Mouse (Mus musculus) forebrain, embryonic 13.5 days (tissue): ENCODE measurements at regions not wholly inside any gene's neighbourhood (a gene's known extent, or its start where the extent isn't known, plus 50 kb on each side); places are given as distances from the start of the nearest gene placed in this dataset.
A peak's percentile ranks its signal among the peaks of the same experiment; 100 is the strongest.

Experiments used
- ATAC-seq: fragments of 200-750 bp; cut with Nextera tagmentation; 2 replicates; pipeline ENCODE4 v1.8.0; 2017
- H3K27ac ChIP-seq: fragments of 300-500 bp; sonication (generic); 2 replicates; pipeline ENCODE4 v1.5.1; 2015; ENCODE audit warnings: inconsistent platforms, mild to moderate bottlenecking, moderate library complexity
- H3K27me3 ChIP-seq: fragments of 300-500 bp; sonication (generic); 2 replicates; pipeline ENCODE4 v1.6.1; 2015; ENCODE audit warnings: mild to moderate bottlenecking, inconsistent platforms
- H3K36me3 ChIP-seq: fragments of 300-500 bp; sonication (generic); 2 replicates; pipeline ENCODE4 v1.6.1; 2015; ENCODE audit warnings: mild to moderate bottlenecking, inconsistent platforms; ENCODE audit not compliant: poor library complexity, severe bottlenecking
- H3K4me1 ChIP-seq: fragments of 300-500 bp; sonication (generic); 2 replicates; pipeline ENCODE4 v1.6.1; 2015; ENCODE audit warnings: inconsistent platforms
- H3K4me2 ChIP-seq: fragments of 300-500 bp; sonication (generic); 2 replicates; pipeline ENCODE4 v1.6.1; 2015; ENCODE audit warnings: inconsistent platforms, mild to moderate bottlenecking, moderate library complexity
- H3K4me3 ChIP-seq: fragments of 300-500 bp; sonication (generic); 2 replicates; pipeline ENCODE4 v1.5.1; 2015; ENCODE audit warnings: mild to moderate bottlenecking, inconsistent platforms
- H3K9ac ChIP-seq: fragments of 300-500 bp; sonication (generic); 2 replicates; pipeline ENCODE4 v1.6.1; 2015; ENCODE audit warnings: mild to moderate bottlenecking, inconsistent platforms
- H3K9me3 ChIP-seq: fragments of 300-500 bp; sonication (generic); replicated peaks from 2 replicates; pipeline ENCODE4 v1.6.1; 2016; ENCODE audit warnings: inconsistent platforms
- WGBS: fragments of 180-500 bp; shearing (Covaris S2); methylation state at CpG from one replicate; pipeline ENCODE4 v1.1.7; 2015; 5-methylcytosine and 5-hydroxymethylcytosine counted together

- H3K4me3 ChIP-seq: peak overlapping the region; percentile 22
- ATAC-seq: peak; percentile 78
Observed at GRCm38 (mm10) chr17:45251034-45251730, 182.4 kb downstream of the Cdc5l start.

GRCm38 (mm10) chr17:45250450-45250849, 183.1 kb downstream of the Cdc5l start:
- H3K9ac ChIP-seq: no peak overlapping the region
- 68% methylated on average over 10 of the region's 10 CpGs for WGBS
- no peak overlapping the region for H3K4me3 ChIP-seq
- no peaks in the 10 kb centered on the region for H3K36me3 ChIP-seq
- H3K27me3 ChIP-seq: 0 out of 2 replicates have a peak, but pooled peaks cover 3% of the 10 kb centered on the region
- no peaks in the 10 kb centered on the region for H3K9me3 ChIP-seq
- ATAC-seq: no peak
- no peak overlapping the region for H3K4me2 ChIP-seq
- H3K4me1 ChIP-seq: 0 out of 2 replicates have a peak, but pooled peaks cover 6% of the 10 kb centered on the region
- no peak overlapping the region for H3K27ac ChIP-seq

More at GRCm38 (mm10) chr17:45251034-45251730, 182.4 kb downstream of the Cdc5l start:
- H3K4me1 ChIP-seq: 0 out of 2 replicates have a peak, but pooled peaks cover 6% of the 10 kb centered on the region
- H3K36me3 ChIP-seq: no peaks in the 10 kb centered on the region
- H3K9ac ChIP-seq: no peak overlapping the region
- WGBS: 18% methylated on average over 22 of the region's 22 CpGs
- H3K9me3 ChIP-seq: no peaks in the 10 kb centered on the region
- 0 out of 2 replicates have a peak, but pooled peaks cover 3% of the 10 kb centered on the region for H3K27me3 ChIP-seq
- H3K4me2 ChIP-seq: peak overlapping the region; percentile 51
- H3K27ac ChIP-seq: no peak overlapping the region

GRCm38 (mm10) chr17:45247142-45248137, 186.1 kb downstream of the Cdc5l start:
- H3K27me3 ChIP-seq: 0 out of 2 replicates have a peak, but pooled peaks cover 3% of the 10 kb centered on the region
- H3K4me3 ChIP-seq: no peak overlapping the region
- H3K36me3 ChIP-seq: no peaks in the 10 kb centered on the region
- no peaks in the 10 kb centered on the region for H3K9me3 ChIP-seq
- 0 out of 2 replicates have a peak, but pooled peaks cover 10% of the 10 kb centered on the region for H3K4me1 ChIP-seq
- no peak overlapping the region for H3K27ac ChIP-seq
- no peak overlapping the region for H3K9ac ChIP-seq
- no peak overlapping the region for H3K4me2 ChIP-seq
- no peak for ATAC-seq
- 89% methylated on average over 29 of the region's 29 CpGs for WGBS

- WGBS: 82% methylated on average over 10 of the region's 10 CpGs
- Histone ChIP-seq H3K27me3 (0 out of 2 replicates have a peak, but pooled peaks cover 3% of the 10 kb centered on the region), H3K36me3 (no peaks in the 10 kb centered on the region), H3K4me2 (no peak overlapping the region), H3K27ac (no peak overlapping the region), H3K4me1 (0 out of 2 replicates have a peak, but pooled peaks cover 3% of the 10 kb centered on the region), H3K9ac (no peak overlapping the region), H3K4me3 (no peak overlapping the region), H3K9me3 (no peaks in the 10 kb centered on the region)
- no peak for ATAC-seq
Observed at GRCm38 (mm10) chr17:45244870-45245269, 188.7 kb downstream of the Cdc5l start.

- H3K9me3 ChIP-seq: no peaks in the 10 kb centered on the region
- 0 out of 2 replicates have a peak, but pooled peaks cover 3% of the 10 kb centered on the region for H3K4me1 ChIP-seq
- H3K4me2 ChIP-seq: no peak overlapping the region
- 56% methylated on average over 7 of the region's 7 CpGs for WGBS
- no peaks in the 10 kb centered on the region for H3K27me3 ChIP-seq
- ATAC-seq: no peak
- no peaks in the 10 kb centered on the region for H3K36me3 ChIP-seq
- no peak overlapping the region for H3K27ac ChIP-seq
- no peak overlapping the region for H3K4me3 ChIP-seq
- H3K9ac ChIP-seq: no peak overlapping the region
Observed at GRCm38 (mm10) chr17:45243103-45243502, 190.4 kb downstream of the Cdc5l start.

- H3K9me3 ChIP-seq: peaks cover 2% of the 10 kb centered on the region; the same call in 1 of the 2 replicates
- 95% methylated on average over 6 of the region's 6 CpGs for WGBS
Observed at GRCm38 (mm10) chr17:45242076-45242475, 191.5 kb downstream of the Cdc5l start.

GRCm38 (mm10) chr17:45240963-45241543, 192.5 kb downstream of the Cdc5l start:
- H3K4me3 ChIP-seq: no peak overlapping the region
- 30% methylated on average over 7 of the region's 7 CpGs for WGBS
- H3K9ac ChIP-seq: no peak overlapping the region
- peaks cover 7% of the 10 kb centered on the region; the same call in 1 of the 2 replicates for H3K9me3 ChIP-seq
- no peak for ATAC-seq
- H3K4me2 ChIP-seq: no peak overlapping the region
- H3K36me3 ChIP-seq: no peaks in the 10 kb centered on the region
- 0 out of 2 replicates have a peak, but pooled peaks cover 3% of the 10 kb centered on the region for H3K4me1 ChIP-seq
- no peak overlapping the region for H3K27ac ChIP-seq
- no peaks in the 10 kb centered on the region for H3K27me3 ChIP-seq

More at GRCm38 (mm10) chr17:45242076-45242475, 191.5 kb downstream of the Cdc5l start:
- no peaks in the 10 kb centered on the region for H3K27me3 ChIP-seq
- H3K4me1 ChIP-seq: 0 out of 2 replicates have a peak, but pooled peaks cover 3% of the 10 kb centered on the region
- no peak overlapping the region for H3K9ac ChIP-seq
- no peak overlapping the region for H3K4me2 ChIP-seq
- H3K36me3 ChIP-seq: no peaks in the 10 kb centered on the region
- H3K27ac ChIP-seq: no peak overlapping the region
- no peak overlapping the region for H3K4me3 ChIP-seq
- ATAC-seq: no peak

GRCm38 (mm10) chr17:45240545-45240944, 193.0 kb downstream of the Cdc5l start:
- Histone ChIP-seq H3K9me3 (peaks cover 7% of the 10 kb centered on the region; the same call in 1 of the 2 replicates), H3K9ac (no peak overlapping the region), H3K4me1 (0 out of 2 replicates have a peak, but pooled peaks cover 3% of the 10 kb centered on the region), H3K4me2 (no peak overlapping the region), H3K27me3 (no peaks in the 10 kb centered on the region), H3K4me3 (no peak overlapping the region), H3K27ac (no peak overlapping the region), H3K36me3 (no peaks in the 10 kb centered on the region)
- WGBS: 73% methylated on average over 6 of the region's 6 CpGs
- ATAC-seq: no peak

- Histone ChIP-seq H3K4me3 (no peak overlapping the region), H3K27ac (no peak overlapping the region), H3K27me3 (no peaks in the 10 kb centered on the region), H3K36me3 (no peaks in the 10 kb centered on the region), H3K4me1 (no peaks in the 10 kb centered on the region), H3K9ac (no peak overlapping the region), H3K4me2 (no peak overlapping the region), H3K9me3 (peaks cover 7% of the 10 kb centered on the region; the same call in 1 of the 2 replicates)
- no peak for ATAC-seq
- 84% methylated on average over 1 of the region's 1 CpGs for WGBS
Observed at GRCm38 (mm10) chr17:45237246-45237645, 196.3 kb downstream of the Cdc5l start.

GRCm38 (mm10) chr17:45235401-45235800, 198.1 kb downstream of the Cdc5l start:
- Histone ChIP-seq H3K27me3 (no peaks in the 10 kb centered on the region), H3K36me3 (no peaks in the 10 kb centered on the region), H3K4me1 (no peaks in the 10 kb centered on the region)

GRCm38 (mm10) chr17:45232874-45233273, 200.7 kb downstream of the Cdc5l start:
- WGBS: 82% methylated on average over 5 of the region's 5 CpGs
- peaks cover 7% of the 10 kb centered on the region; the same call in 1 of the 2 replicates for H3K9me3 ChIP-seq
- no peaks in the 10 kb centered on the region for H3K27me3 ChIP-seq
- no peak overlapping the region for H3K9ac ChIP-seq
- no peak for ATAC-seq
- no peaks in the 10 kb centered on the region for H3K36me3 ChIP-seq
- no peaks in the 10 kb centered on the region for H3K4me1 ChIP-seq
- no peak overlapping the region for H3K27ac ChIP-seq
- no peak overlapping the region for H3K4me2 ChIP-seq
- H3K4me3 ChIP-seq: no peak overlapping the region

More at GRCm38 (mm10) chr17:45235401-45235800, 198.1 kb downstream of the Cdc5l start:
- no peak overlapping the region for H3K27ac ChIP-seq
- no peak overlapping the region for H3K4me2 ChIP-seq
- 90% methylated on average over 7 of the region's 7 CpGs for WGBS
- no peak overlapping the region for H3K4me3 ChIP-seq
- H3K9me3 ChIP-seq: peaks cover 7% of the 10 kb centered on the region; the same call in 1 of the 2 replicates
- ATAC-seq: no peak
- no peak overlapping the region for H3K9ac ChIP-seq
